Mouse (Mus musculus) thymus, adult 2 months (tissue): Measurements from ENCODE around the gene Mgst2. TPM values are rescaled to one million over a fixed set of nuclear protein-coding genes. Genes with fewer than 3 reads are reported as not detected.

Experiments used
- DNase-seq: peaks from one replicate; pipeline ENCODE4 v3.0.0; 2021
- H3K27ac ChIP-seq: fragments of 200-500 bp; 2 replicates; pipeline ENCODE4 v1.5.1; 2012; ENCODE audit warnings: low read length, control low read depth; ENCODE audit not compliant: control insufficient read depth, insufficient read depth
- H3K27me3 ChIP-seq: fragments of 200-500 bp; 2 replicates; pipeline ENCODE4 v1.6.1; 2012; ENCODE audit warnings: mild to moderate bottlenecking, low read length, moderate library complexity, mixed read lengths; ENCODE audit not compliant: control insufficient read depth, insufficient read depth
- H3K36me3 ChIP-seq: fragments of 200-500 bp; 2 replicates; pipeline ENCODE4 v1.6.1; 2012; ENCODE audit warnings: mild to moderate bottlenecking, low read length, moderate library complexity; ENCODE audit not compliant: control insufficient read depth, insufficient read depth
- H3K4me1 ChIP-seq: fragments of 200-500 bp; replicated peaks from 2 replicates; pipeline ENCODE4 v1.6.1; 2012; ENCODE audit warnings: low read length; ENCODE audit not compliant: control insufficient read depth, insufficient read depth
- H3K4me3 ChIP-seq: fragments of 200-500 bp; 2 replicates; pipeline ENCODE4 v1.5.1; 2012; ENCODE audit warnings: mild to moderate bottlenecking, low read length, control low read depth, moderate library complexity; ENCODE audit not compliant: control insufficient read depth, insufficient read depth
- CTCF ChIP-seq: fragments of 200-500 bp; IDR thresholded peaks from 2 replicates; pipeline ENCODE4 v1.5.1; 2012; ENCODE audit warnings: mild to moderate bottlenecking, control low read depth, low read length, moderate library complexity, borderline replicate concordance; ENCODE audit not compliant: control insufficient read depth, poor library complexity, insufficient read depth; ENCODE audit errors: extremely low read depth
- POLR2A ChIP-seq: fragments of 200-500 bp; IDR thresholded peaks from 2 replicates; pipeline ENCODE4 v1.6.1; 2012; ENCODE audit warnings: mild to moderate bottlenecking, low read length, control low read depth, moderate library complexity; ENCODE audit not compliant: control insufficient read depth, poor library complexity, insufficient read depth; ENCODE audit errors: extremely low read depth
- WGBS: fragments of 180-500 bp; shearing (Covaris S2); methylation state at CpG from one replicate; pipeline ENCODE4 v1.1.7; 2018; 5-methylcytosine and 5-hydroxymethylcytosine counted together
- polyA plus RNA-seq: library from polyadenylated mRNA; depleted of rRNA; stranded (reverse); fragments of >200 nt; gene quantifications from 2 replicates; pipeline ENCODE4 v1.2.3, GENCODE M21; 2012

Mgst2 gene
- polyA plus RNA-seq, 1 experiment: 20.8 TPM

- WGBS: 83% methylated on average over 2 of the region's 2 CpGs
- H3K36me3 ChIP-seq: no peaks in the 10 kb centered on the region
- H3K27ac ChIP-seq: no peak overlapping the region
- TF ChIP-seq CTCF: no peak
- TF ChIP-seq POLR2A: no peak
- no peak overlapping the region for H3K4me3 ChIP-seq
- no peaks in the 10 kb centered on the region for H3K27me3 ChIP-seq
- peaks cover 33% of the 10 kb centered on the region for H3K4me1 ChIP-seq
- DNase-seq: no peak
Observed at GRCm38 (mm10) chr3:51651149-51651548, 9.0 kb upstream of the Mgst2 start.

- under 1% methylated on average over 9 of the region's 9 CpGs for WGBS
- peaks cover 38% of the 10 kb centered on the region for H3K4me1 ChIP-seq
- TF ChIP-seq CTCF: no peak
- TF ChIP-seq POLR2A: no peak
- H3K27ac ChIP-seq: peak overlapping the region; percentile 87
- peak overlapping the region; percentile 20; the same call in 1 of the 2 replicates for H3K4me3 ChIP-seq
- DNase-seq: peak; percentile 87
- H3K27me3 ChIP-seq: no peaks in the 10 kb centered on the region
- H3K36me3 ChIP-seq: no peaks in the 10 kb centered on the region
Observed at GRCm38 (mm10) chr3:51652292-51652691, 7.9 kb upstream of the Mgst2 start.

GRCm38 (mm10) chr3:51652701-51653100, 7.5 kb upstream of the Mgst2 start:
- TF ChIP-seq POLR2A (0 out of 2 replicates have a peak, but pooled peaks have one; percentile 37), CTCF (no peak)
- Histone ChIP-seq H3K36me3 (no peaks in the 10 kb centered on the region), H3K4me1 (peaks cover 38% of the 10 kb centered on the region), H3K27ac (peak overlapping the region; percentile 87), H3K27me3 (no peaks in the 10 kb centered on the region), H3K4me3 (peak overlapping the region; percentile 31)
- DNase-seq: peak; percentile 50
- under 1% methylated on average over 9 of the region's 9 CpGs for WGBS

- 10% methylated on average over 6 of the region's 6 CpGs for WGBS
- no peaks in the 10 kb centered on the region for H3K27me3 ChIP-seq
- H3K36me3 ChIP-seq: no peaks in the 10 kb centered on the region
- peaks cover 34% of the 10 kb centered on the region for H3K4me1 ChIP-seq
- no peak for TF ChIP-seq POLR2A
- DNase-seq: peak; percentile 79
- no peak overlapping the region for H3K4me3 ChIP-seq
- peak overlapping the region; percentile 97 for H3K27ac ChIP-seq
Observed at GRCm38 (mm10) chr3:51654303-51655055, 5.7 kb upstream of the Mgst2 start.

- Histone ChIP-seq H3K27me3 (no peaks in the 10 kb centered on the region), H3K4me3 (no peak overlapping the region), H3K4me1 (peaks cover 45% of the 10 kb centered on the region), H3K27ac (no peak overlapping the region), H3K36me3 (no peaks in the 10 kb centered on the region)
- TF ChIP-seq POLR2A: no peak
- no peak for TF ChIP-seq CTCF
- DNase-seq: no peak
- WGBS: 97% methylated on average over 5 of the region's 5 CpGs
Observed at GRCm38 (mm10) chr3:51659415-51659814, 745 bp upstream of the Mgst2 start.

- Histone ChIP-seq H3K36me3 (no peaks in the 10 kb centered on the region), H3K27me3 (no peaks in the 10 kb centered on the region), H3K4me3 (peak overlapping the region; percentile 55), H3K27ac (peak overlapping the region; percentile 88), H3K4me1 (peaks cover 37% of the 10 kb centered on the region)
- peak; percentile 27 for DNase-seq
- no peak for TF ChIP-seq POLR2A
- 68% methylated on average over 3 of the region's 3 CpGs for WGBS
Observed at GRCm38 (mm10) chr3:51660821-51661276, 689 bp downstream of the Mgst2 start.
